Mouse (Mus musculus): ENCODE data around the gene Npsr1. TPM values are rescaled to one million over a fixed set of nuclear protein-coding genes. Genes with fewer than 3 reads are reported as not detected.

Npsr1 gene
- not detected in 2 replicates for polyA plus RNA-seq (2015; fragmentation: Nextera tagmentation; extraction: Ambion mirVana)

DNA sequence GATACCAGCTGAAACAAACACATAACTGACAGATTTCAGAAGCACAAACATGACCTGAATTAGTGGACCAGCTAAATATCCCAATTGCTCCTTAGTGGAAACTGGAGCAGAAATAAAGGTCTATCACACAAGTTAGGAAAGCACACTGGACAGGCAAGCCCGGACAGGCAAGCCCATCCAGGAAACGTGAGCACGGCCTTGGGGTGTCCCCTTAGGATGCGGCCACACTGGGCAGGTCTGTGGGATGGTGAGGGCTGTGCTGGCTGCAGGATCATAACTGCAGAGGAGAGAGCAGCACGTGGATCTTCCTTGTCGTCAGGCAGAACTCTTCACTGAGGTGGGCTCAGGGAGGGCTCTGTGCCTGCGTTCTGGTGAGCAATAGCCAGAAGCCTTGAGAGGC lies at the start of gene Npsr1:
Gene Npsr1 (plus strand): TSS at position 301 of the 400 bp plus-strand sequence.
- no peak for TF ChIP-seq CTCF (IDR thresholded peaks at IDR 0.05; ENCODE audit: low read depth)
- Histone ChIP-seq H3K4me3 (ENCODE audit: low read depth, low read length) (no peak within 1 kb of the TSS), H3K27ac (ENCODE audit: low read depth, low read length) (no peak within 1 kb of the TSS), H3K9ac (ENCODE audit: low read depth, low read length) (no peak within 1 kb of the TSS), H3K4me2 (replicated peaks; ENCODE audit: low read depth) (no peak within 1 kb of the TSS), H3K4me1 (replicated peaks; ENCODE audit: control insufficient read depth, insufficient read depth, low read length) (no peaks in the 10 kb centered on the region), H3K9me3 (ENCODE audit: control insufficient read depth) (no peaks in the 10 kb centered on the region), H3K36me3 (ENCODE audit: control insufficient read depth, insufficient read depth) (no peaks in the 10 kb centered on the region), H3K27me3 (replicated peaks; ENCODE audit: control insufficient read depth, insufficient read depth, low read length) (no peaks in the 10 kb centered on the region)
- WGBS = 64% methylated on average over 7 of the region's 7 CpGs
- ATAC-seq = no peak

- no peak for ATAC-seq
- no peak overlapping the region for H3K27ac ChIP-seq (ENCODE audit: low read depth, low read length)
- no peaks in the 10 kb centered on the region for H3K36me3 ChIP-seq (ENCODE audit: control insufficient read depth, insufficient read depth)
- no peak for TF ChIP-seq CTCF (IDR thresholded peaks at IDR 0.05; ENCODE audit: low read depth)
- no peak overlapping the region for H3K4me3 ChIP-seq (ENCODE audit: low read depth, low read length)
- H3K9me3 ChIP-seq (ENCODE audit: control insufficient read depth) = no peaks in the 10 kb centered on the region
- H3K4me1 ChIP-seq (replicated peaks; ENCODE audit: control insufficient read depth, insufficient read depth, low read length) = no peaks in the 10 kb centered on the region
- no peaks in the 10 kb centered on the region for H3K27me3 ChIP-seq (replicated peaks; ENCODE audit: control insufficient read depth, insufficient read depth, low read length)
- no peak overlapping the region for H3K4me2 ChIP-seq (replicated peaks; ENCODE audit: low read depth)
- H3K9ac ChIP-seq (ENCODE audit: low read depth, low read length) = no peak overlapping the region
These were observed 46.3 kb upstream of the Npsr1 start for GRCm38 (mm10) chr9:24051538-24051937.

DNA sequence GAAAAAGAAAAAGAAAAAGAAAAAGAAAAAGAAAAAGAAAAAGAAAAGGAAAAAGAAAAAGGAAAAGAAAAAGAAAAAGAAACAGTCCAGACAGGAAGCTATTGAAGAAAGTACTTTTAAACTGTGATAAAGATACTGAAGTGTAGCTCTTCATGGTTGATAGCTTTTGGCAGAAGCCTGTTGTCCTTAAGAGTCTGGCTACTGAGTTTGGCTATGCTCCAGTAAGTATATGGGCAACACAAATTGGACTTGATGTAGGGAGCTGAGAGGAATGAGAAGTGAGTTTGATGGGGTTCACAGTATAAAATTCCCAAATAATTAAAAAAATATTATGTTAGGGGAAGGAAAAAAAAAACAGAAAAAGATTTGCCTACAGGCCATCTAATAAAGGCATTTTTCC lies 34.5 kb upstream of the Npsr1 start:
- no peak for TF ChIP-seq CTCF (IDR thresholded peaks at IDR 0.05; ENCODE audit: low read depth)
- no peaks in the 10 kb centered on the region for H3K4me1 ChIP-seq (replicated peaks; ENCODE audit: control insufficient read depth, insufficient read depth, low read length)
- no peak for ATAC-seq
- no peaks in the 10 kb centered on the region for H3K36me3 ChIP-seq (ENCODE audit: control insufficient read depth, insufficient read depth)
- no peak overlapping the region for H3K4me3 ChIP-seq (ENCODE audit: low read depth, low read length)
- H3K4me2 ChIP-seq (replicated peaks; ENCODE audit: low read depth) = no peak overlapping the region
- H3K9me3 ChIP-seq (ENCODE audit: control insufficient read depth) = 0 out of 2 replicates have a peak, but pooled peaks cover 3% of the 10 kb centered on the region
- no peak overlapping the region for H3K9ac ChIP-seq (ENCODE audit: low read depth, low read length)
- H3K27me3 ChIP-seq (replicated peaks; ENCODE audit: control insufficient read depth, insufficient read depth, low read length) = no peaks in the 10 kb centered on the region
- no peak overlapping the region for H3K27ac ChIP-seq (ENCODE audit: low read depth, low read length)

GRCm38 (mm10) chr9:24071664-24072063 lies 26.1 kb upstream of the Npsr1 start:
- Histone ChIP-seq H3K4me1 (replicated peaks; ENCODE audit: control insufficient read depth, insufficient read depth, low read length) (no peaks in the 10 kb centered on the region), H3K4me3 (ENCODE audit: low read depth, low read length) (no peak overlapping the region), H3K27ac (ENCODE audit: low read depth, low read length) (no peak overlapping the region), H3K9me3 (ENCODE audit: control insufficient read depth) (no peaks in the 10 kb centered on the region), H3K36me3 (ENCODE audit: control insufficient read depth, insufficient read depth) (no peaks in the 10 kb centered on the region), H3K4me2 (replicated peaks; ENCODE audit: low read depth) (no peak overlapping the region), H3K27me3 (replicated peaks; ENCODE audit: control insufficient read depth, insufficient read depth, low read length) (no peaks in the 10 kb centered on the region), H3K9ac (ENCODE audit: low read depth, low read length) (no peak overlapping the region)
- TF ChIP-seq CTCF (IDR thresholded peaks at IDR 0.05; ENCODE audit: low read depth) = no peak
- WGBS = 61% methylated on average over 1 of the region's 1 CpGs
- no peak for ATAC-seq

DNA sequence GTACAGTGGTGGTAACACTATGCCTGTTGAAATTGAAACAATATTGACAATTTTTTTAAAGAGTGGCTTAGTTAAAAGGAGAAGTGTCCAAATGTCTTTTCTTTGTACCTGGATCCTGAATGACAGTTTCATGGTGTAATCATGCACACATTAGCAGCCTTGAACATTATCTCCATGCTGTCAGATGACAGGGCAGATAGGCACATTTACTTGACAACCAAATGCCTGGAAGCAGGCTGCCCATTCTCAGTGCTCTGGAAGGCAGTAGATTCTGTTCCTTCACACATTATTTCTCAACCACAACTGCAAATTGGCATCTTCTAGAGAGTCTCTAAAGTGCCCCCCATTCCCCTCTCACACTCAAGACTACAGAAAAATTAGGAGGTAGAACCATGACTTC lies 20.2 kb upstream of the Npsr1 start:
- Histone ChIP-seq H3K4me3 (ENCODE audit: low read depth, low read length) (no peak overlapping the region), H3K9ac (ENCODE audit: low read depth, low read length) (no peak overlapping the region), H3K9me3 (ENCODE audit: control insufficient read depth) (no peaks in the 10 kb centered on the region), H3K4me2 (replicated peaks; ENCODE audit: low read depth) (no peak overlapping the region), H3K4me1 (replicated peaks; ENCODE audit: control insufficient read depth, insufficient read depth, low read length) (no peaks in the 10 kb centered on the region), H3K36me3 (ENCODE audit: control insufficient read depth, insufficient read depth) (no peaks in the 10 kb centered on the region), H3K27ac (ENCODE audit: low read depth, low read length) (no peak overlapping the region), H3K27me3 (replicated peaks; ENCODE audit: control insufficient read depth, insufficient read depth, low read length) (no peaks in the 10 kb centered on the region)
- ATAC-seq = no peak
- no peak for TF ChIP-seq CTCF (IDR thresholded peaks at IDR 0.05; ENCODE audit: low read depth)

- TF ChIP-seq CTCF (IDR thresholded peaks at IDR 0.05; ENCODE audit: low read depth) = no peak
- Histone ChIP-seq H3K9me3 (ENCODE audit: control insufficient read depth) (no peaks in the 10 kb centered on the region), H3K4me1 (replicated peaks; ENCODE audit: control insufficient read depth, insufficient read depth, low read length) (no peaks in the 10 kb centered on the region), H3K4me2 (replicated peaks; ENCODE audit: low read depth) (no peak overlapping the region), H3K36me3 (ENCODE audit: control insufficient read depth, insufficient read depth) (no peaks in the 10 kb centered on the region), H3K27me3 (replicated peaks; ENCODE audit: control insufficient read depth, insufficient read depth, low read length) (no peaks in the 10 kb centered on the region), H3K4me3 (ENCODE audit: low read depth, low read length) (no peak overlapping the region), H3K9ac (ENCODE audit: low read depth, low read length) (no peak overlapping the region), H3K27ac (ENCODE audit: low read depth, low read length) (no peak overlapping the region)
- no peak for ATAC-seq
These were observed 5.9 kb upstream of the Npsr1 start for GRCm38 (mm10) chr9:24091875-24092274.

DNA sequence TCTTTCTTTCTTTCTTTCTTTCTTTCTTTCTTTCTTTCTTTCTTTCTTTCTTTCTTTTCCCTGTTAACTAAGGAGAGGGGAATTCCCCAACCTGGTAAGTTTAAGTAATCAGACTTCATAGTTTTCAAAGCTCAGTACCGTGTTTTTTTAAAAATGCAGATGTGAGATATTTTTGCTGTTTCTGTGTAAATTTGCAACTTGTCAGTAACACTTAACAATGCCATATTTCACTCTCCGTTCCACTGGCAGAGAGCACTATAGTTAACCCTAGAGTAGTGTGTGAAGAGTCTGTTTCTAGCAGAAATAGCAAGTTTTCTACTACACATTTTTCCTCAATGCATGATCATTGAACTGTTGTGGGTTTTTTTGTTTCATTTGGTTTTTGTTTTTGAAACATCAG lies 730 bp downstream of the Npsr1 start:
- ATAC-seq = no peak
- Histone ChIP-seq H3K4me1 (replicated peaks; ENCODE audit: control insufficient read depth, insufficient read depth, low read length) (no peaks in the 10 kb centered on the region), H3K4me3 (ENCODE audit: low read depth, low read length) (no peak overlapping the region), H3K9me3 (ENCODE audit: control insufficient read depth) (no peaks in the 10 kb centered on the region), H3K4me2 (replicated peaks; ENCODE audit: low read depth) (no peak overlapping the region), H3K27ac (ENCODE audit: low read depth, low read length) (no peak overlapping the region), H3K9ac (ENCODE audit: low read depth, low read length) (no peak overlapping the region), H3K36me3 (ENCODE audit: control insufficient read depth, insufficient read depth) (no peaks in the 10 kb centered on the region), H3K27me3 (replicated peaks; ENCODE audit: control insufficient read depth, insufficient read depth, low read length) (no peaks in the 10 kb centered on the region)
- 50% methylated on average over 2 of the region's 2 CpGs for WGBS
- TF ChIP-seq CTCF (IDR thresholded peaks at IDR 0.05; ENCODE audit: low read depth) = no peak

Data from intestine, postnatal 0 days (tissue).